Mouse (Mus musculus) liver, adult 2 months (tissue): ENCODE measurements around the gene Smoc2.

Experiments used
- CTCF ChIP-seq: fragments of 200-500 bp; IDR thresholded peaks from 2 replicates; pipeline ENCODE4 v1.5.1; 2011; ENCODE audit warnings: low read depth, low read length, control low read depth
- POLR2A ChIP-seq: fragments of 200-500 bp; IDR thresholded peaks from 2 replicates; pipeline ENCODE4 v1.6.1; 2011; ENCODE audit warnings: low read length, control low read depth; ENCODE audit not compliant: insufficient read depth; ENCODE audit errors: extremely low read depth

GRCm38 (mm10) chr17:14288015-14288616 is 8.8 kb downstream of the Smoc2 start:
- peak; percentile 92 for TF ChIP-seq CTCF
- no peak for TF ChIP-seq POLR2A
